Mouse (Mus musculus) left cerebral cortex, adult 11 months (tissue): ENCODE data around the gene Kcnip2.
"Not testable (repeated sequence)": the region's sequence is repeated elsewhere in the genome, so short reads cannot be mapped to it uniquely, and the experiment has no call there.

ENCODE experiments used
- DNase-seq: peaks from one replicate; pipeline ENCODE4 v3.0.0; 2022; ENCODE audit warnings: low spot score

The Kcnip2 gene

DNA sequence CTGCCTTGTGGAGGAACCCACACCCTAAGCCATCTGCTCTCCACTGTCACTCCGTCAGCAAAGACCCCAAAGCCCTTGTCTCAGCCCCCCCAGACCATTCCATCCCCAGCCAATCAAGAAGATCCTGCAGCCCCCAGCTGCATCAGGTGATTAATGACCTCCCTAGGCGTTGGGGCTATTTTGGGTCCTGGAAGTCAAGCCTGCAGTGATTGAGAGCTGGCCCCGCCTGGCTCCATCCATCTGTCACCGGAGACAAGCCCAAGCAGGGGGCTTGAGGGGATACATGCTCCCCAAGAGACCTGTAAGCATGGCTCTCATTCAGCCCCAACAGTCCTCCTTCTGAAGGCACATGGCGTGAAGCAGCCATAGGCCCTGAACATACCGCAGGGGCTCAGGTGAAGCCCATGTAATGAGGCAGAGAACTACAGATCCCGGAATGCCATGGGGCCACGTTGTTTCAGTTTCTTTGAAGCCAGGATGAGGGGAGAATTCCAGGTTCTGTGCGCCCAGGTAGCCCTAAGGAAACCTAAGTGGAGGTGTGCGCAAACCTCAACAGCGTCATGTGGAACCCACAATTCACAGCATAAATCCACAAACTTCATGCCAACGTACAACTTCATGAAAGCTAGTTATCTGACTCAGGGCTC is 4.7 kb downstream of the Kcnip2 start:
- DNase-seq: no peak

DNA sequence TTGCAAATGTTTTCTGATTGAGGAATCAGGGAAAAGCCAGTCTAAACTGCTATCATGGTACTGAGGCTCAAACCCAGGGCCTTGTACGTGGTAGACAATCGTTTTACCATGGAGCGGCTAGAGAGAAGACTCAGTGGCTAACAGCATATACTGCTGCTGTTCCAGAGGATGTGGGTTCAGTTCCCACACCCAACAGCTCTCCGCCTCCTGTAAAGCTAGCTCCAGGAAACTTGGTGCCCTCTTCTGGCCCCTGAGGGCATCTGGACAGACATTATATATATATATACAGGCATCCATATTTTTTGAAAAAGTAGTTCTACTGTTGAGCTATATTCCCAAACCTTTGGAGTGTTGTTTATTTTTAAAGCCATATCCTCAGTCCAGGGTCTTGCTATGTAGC is 8.1 kb downstream of the Kcnip2 start:
- no peak for DNase-seq

DNA sequence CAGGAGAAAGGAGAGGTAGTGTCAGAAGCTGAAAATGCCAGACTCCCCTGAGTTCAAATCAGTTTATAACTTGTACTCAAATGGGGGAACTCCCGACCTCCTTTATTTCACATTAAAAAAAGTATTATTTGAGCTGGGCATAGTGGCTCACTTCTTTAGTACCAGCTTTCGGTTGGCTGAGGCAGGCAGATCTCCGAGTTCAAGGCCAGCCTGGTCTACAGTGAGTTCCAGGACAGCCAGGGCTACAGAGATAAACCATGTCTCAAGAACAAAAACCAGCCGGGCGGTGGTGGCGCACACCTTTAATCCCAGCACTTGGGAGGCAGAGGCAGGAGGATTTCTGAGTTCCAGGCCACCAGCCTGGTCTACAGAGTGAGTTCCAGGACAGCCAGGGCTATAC is 10.0 kb downstream of the Kcnip2 start:
- not testable (repeated sequence) for DNase-seq

DNA sequence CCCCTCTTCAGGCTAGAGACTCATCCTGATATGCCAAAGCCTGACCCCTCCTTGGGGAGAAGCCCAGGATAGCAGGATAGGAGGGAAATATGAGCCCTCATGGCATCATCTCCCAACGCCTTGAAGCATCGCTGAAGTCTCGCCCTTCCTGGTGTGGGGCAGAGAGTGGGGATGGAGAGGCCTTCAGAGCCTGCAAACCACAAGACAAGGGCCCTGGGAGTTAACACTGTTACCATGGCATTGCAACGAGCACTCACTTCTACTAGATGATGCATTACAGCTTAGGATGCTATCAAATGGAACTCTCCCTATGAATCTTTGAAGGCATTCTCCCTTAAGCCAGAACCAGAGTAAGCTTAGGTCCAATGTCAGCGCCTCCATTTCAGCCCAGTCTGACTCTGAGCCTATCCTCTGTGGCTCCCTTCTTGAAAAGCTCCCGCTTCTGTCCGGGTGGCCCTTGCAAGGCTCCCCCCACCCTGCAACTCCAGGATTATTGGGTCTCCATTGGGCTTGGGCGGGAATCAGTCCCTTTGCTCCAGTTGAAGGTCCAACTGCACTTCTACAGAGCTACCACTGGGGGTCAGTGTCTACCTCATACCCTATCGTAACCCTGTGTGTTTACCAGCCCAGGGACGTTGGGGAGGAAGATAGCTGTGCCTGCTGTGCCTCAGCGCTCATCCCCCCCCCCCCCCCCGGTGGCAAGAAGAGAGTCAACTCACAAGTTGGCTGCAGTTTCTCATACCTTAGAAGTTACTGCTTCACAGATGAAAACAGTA is 11.1 kb downstream of the Kcnip2 start:
- no peak for DNase-seq

DNA sequence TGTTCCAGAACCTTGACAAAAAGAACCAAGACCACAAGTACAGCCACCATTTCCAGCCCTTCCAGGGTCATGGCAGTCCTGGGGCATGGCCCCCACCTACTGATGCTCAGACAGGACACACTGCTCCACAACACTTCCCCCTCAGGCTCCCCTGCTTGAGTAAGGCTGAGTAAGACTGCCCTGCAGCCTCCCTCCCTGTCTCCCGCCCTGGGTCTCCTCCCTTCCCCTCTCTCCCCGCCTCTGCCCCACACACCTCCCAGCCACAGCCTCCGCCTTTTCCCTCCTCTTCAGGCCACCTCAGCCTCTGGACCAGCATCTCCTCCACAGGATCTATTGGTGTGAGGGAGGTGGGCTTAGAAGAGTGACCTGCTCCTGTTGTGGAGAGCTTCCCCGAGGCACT is 12.5 kb downstream of the Kcnip2 start:
- DNase-seq: no peak

DNA sequence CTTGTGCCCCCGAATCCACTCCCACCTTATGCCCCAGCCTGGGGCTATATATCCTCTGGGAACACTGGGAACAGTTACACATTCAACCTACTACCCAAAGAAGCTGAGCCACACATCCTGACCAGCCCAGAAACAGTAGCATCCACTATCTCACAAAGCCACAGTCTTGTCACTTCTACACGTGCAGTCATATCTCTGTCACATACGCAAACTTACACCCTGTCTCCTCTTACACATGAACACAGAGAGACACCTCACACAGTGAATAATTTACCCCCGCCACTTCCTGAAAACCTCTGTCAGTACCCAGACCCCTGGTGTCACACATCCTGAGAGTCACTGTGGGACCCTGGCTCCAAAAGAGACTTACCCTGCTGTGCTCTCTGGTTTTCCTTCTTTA is 13.2 kb downstream of the Kcnip2 start:
- no peak for DNase-seq

DNA sequence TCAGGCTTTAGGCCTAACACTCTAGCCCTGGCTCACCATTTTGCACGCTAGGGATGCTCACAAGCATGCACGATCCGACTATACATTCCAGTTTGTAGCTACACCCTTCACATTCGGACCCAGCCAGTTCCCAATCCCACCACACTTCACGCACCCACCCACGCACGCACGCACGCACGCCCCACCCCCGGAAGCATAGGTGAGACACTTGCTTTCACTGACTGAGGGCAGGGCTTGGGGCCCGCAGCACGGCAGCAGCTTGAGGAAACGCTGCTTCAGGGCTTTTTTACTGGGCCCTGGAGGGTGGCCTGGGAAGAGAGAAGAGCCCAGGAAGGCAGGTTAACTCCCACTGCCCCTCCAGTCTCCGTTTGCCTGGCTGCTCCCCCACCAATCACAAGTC is 19.0 kb downstream of the Kcnip2 start:
- no peak for DNase-seq

DNA sequence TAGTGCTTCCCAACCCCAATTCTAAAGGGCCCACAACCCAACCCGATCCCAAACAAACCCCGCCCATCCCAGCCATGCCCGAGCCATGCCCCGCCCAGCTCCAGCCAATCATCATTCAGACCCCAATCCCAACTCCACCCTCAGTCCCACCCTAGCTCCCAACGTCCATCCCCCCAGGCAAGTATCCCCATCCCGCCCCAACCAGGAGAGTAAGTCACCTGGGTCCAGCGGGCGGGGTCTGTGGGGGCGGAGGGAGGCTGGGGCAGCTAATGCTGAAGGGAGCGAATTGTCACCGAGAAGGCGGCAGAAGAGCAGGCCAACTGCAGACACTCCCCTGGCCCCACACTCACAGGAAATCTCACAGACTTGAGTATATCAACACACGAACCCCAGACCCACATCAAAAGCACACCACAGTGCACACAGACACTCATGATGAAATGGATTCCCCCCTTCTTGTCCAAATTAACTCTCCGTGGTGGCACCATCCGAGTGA is 19.8 kb downstream of the Kcnip2 start:
- no peak for DNase-seq

DNA sequence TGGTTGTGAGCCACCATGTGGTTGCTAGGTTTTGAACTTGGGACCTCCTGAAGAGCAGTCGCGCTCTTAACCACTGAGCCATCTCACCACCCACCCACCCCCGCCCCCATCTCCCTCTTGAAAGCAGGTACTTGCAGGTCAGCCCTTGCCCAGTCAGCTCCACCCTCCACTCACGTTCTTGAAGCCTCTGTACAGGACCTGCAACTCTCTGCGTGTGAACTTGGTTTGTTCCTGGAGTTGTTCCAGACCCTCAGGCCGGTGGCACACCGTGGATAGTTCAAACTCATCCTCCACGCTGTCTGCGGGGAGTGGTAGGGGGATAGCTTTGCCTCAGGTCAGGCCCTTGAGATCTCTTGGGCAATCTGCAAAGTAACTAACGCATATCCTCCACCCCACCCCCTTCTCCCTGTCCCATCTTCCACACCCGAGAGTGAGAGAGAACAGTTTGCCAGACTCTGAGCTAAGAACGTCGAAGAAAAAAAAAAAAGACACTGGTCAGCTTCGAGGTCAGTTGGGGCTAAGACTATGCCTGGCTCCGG is 20.4 kb downstream of the Kcnip2 start:
- DNase-seq: no peak

DNA sequence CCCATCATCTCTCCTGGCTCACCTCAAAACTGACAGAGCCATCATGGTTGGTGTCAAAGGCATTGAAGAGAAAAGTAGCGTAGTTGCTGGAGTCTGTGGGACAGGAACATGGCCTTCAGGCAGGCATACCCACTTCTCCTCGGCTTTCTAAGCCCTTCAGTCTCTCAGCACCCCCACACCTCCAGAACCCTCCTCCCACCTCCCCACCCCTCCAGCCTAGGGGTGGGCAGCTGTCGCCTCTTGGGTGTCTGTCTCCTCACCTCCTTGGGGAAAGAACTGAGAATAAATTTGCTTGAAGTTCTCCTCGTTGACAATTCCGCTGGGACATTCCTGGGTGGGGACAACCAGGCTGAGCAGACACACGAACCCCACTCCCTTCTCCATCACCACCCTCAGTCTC is 21.1 kb downstream of the Kcnip2 start:
- DNase-seq: no peak

DNA sequence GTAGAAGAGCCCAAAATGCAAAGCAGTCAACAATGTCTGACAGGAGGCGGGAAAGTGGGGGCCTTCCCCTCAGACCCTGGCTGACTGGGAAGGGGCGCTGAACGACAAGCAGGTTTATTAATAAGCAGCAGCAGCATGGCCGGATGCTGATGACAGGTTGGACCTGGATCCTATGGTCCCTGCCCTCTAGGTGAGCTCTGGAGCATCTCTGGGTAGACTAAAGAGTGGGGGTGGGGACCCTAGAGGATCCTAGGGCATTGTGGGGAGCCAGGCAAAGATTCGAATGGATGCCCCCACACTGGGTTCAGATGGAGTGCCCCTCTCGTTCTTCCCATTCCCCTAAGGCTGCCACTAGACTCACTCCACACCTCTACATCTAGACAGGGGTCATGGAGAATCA is 23.5 kb downstream of the Kcnip2 start:
- DNase-seq: no peak

DNA sequence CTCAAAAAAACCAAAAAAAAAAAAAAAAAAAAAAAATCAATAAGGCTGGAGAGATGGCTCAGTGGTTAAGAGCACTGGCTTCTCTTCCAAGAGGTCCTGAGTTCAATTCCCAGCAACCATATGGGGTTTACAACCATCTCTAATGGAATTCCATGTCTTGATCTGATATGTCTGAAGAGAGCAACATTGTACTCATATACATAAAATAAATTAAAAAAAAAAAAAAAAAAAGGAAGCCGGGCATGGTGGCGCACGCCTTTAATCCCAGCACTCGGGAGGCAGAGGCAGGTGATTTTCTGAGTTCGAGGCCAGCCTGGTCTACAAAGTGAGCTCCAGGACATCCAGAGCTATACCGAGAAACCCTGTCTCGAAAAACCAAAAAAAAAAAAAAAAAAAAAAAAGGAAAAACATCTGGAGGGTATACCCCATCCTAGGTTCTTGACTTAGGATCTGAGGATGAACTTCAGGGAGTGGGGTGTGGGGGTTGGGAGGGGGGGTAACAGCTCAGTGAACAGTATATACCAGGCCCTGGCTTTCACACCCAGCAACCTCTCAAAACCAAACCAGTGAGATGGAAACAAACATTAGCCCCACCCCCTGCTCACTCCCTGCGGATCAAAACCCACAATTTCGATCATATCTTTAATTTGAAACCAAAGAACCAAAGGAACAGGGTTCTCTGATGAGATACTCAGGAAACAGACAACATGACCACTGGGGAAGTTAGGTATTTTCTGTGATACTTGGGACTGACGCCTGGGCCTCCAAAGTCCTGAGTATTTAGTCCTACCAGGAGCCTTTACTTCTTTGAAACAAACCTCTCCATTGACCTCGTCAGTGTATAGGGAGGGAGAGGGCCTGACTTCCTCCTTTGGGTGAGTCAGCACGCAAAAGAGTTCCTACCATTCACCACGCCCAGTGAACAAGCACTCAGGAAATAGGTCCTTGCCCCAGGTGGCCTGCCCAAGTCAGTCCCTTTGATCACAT is 25.7 kb downstream of the Kcnip2 start:
- no peak for DNase-seq

DNA sequence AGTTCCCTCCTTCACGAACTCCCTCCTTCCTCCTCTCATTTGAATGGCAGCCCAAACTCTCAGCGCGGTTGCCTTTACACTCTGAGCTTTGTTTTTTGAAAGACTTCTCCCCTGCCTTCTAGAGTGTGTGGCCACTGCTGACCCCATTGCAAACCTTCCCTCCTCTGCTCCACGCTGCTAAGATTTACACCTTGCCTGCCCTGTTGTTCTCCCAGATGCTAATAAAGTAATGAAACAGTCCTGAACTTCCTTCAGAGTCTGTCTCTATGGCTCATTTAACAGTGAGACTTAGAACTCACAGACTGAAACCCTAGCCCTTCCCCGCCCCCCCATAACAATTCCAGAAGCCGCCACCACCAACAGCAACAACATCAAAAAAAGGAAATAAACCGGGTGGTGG is 26.5 kb downstream of the Kcnip2 start:
- DNase-seq: no peak

DNA sequence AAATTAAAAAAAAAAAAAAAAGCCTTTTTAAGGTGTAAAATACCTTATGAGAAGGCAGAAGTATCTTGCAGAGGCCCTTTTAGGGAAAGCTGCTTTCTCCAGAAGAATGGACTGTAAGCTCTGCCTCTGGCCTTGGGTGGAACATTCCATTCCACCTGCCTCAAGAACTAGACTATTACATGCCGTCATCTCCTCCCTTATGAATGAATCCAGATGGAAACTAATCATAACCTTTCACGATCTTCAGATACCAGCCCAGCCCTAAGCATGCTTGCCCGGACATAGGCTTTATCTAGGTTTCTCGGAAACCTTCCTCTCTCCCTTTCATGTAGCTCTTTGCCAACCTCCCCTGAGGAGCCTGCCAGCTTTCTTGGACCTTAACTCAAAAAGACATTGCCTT is 27.5 kb downstream of the Kcnip2 start:
- DNase-seq: no peak

DNA sequence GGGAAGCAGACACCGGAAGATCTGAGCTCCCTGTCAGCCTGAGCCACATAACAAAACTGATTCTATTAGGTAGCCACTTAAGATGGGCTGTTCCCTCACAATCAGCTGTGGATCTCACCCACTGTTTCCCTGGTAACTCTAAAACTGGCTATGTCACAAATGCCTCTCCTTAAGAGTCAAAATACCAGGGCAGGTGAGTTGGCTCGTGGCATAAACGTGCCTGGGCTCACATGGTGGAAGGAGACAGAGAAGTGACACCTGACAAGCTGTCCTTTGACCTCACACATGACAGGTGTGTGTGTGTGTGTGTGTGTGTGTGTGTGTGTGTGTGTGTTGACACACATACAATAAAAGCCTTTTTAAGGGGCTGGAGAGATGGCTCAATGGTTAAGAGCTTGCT is 28.4 kb downstream of the Kcnip2 start:
- no peak for DNase-seq

DNA sequence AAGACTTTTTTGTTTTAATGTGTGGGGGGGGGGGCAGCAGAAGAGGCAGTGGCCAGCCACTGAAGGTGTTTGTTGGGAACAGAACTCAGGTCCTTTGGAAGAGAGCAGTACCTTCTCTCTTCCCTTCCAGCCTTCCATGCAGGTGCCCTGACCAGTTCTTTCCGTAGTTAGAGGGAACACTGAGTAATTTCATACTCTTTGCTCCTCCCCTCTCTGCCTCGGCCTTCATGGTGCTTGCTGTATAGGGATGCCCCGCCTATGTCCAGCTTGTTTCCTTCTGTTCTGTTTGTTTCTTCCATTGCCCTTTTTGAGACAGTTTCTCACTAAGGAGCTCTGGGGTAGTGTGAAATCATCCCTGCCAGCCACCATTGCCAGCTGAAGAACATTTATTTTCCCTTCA is 30.4 kb downstream of the Kcnip2 start:
- DNase-seq: no peak

DNA sequence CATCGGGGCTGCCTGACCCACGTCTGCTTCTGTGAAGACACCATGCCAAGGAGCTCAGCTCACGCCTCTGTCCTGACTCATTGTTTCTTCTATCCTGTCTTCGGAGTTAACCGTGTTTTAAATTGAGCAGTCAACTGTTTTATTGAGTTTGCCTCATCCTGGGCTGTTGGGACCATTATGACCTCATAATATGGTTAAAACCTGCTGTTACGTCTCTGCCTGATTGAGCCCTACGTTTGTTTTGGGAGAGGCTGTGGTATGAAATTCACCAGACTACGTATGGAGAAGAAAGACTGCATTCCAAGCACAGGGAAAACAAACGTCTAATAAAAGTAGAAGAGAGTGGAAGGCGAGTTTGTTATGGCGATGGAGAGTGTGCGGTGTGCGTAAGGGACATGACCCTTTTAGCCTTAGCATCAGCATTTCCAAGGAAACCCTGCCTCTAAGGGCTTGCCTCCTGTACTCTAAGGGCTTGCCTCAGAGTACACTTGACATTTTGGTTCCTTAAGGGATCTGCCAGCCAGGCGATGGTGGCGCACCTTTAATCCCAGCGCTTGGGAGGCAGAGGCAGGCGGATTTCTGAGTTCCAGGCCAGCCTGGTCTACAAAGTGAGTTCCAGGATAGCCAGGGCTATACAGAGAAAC is 31.8 kb downstream of the Kcnip2 start:
- no peak for DNase-seq

DNA sequence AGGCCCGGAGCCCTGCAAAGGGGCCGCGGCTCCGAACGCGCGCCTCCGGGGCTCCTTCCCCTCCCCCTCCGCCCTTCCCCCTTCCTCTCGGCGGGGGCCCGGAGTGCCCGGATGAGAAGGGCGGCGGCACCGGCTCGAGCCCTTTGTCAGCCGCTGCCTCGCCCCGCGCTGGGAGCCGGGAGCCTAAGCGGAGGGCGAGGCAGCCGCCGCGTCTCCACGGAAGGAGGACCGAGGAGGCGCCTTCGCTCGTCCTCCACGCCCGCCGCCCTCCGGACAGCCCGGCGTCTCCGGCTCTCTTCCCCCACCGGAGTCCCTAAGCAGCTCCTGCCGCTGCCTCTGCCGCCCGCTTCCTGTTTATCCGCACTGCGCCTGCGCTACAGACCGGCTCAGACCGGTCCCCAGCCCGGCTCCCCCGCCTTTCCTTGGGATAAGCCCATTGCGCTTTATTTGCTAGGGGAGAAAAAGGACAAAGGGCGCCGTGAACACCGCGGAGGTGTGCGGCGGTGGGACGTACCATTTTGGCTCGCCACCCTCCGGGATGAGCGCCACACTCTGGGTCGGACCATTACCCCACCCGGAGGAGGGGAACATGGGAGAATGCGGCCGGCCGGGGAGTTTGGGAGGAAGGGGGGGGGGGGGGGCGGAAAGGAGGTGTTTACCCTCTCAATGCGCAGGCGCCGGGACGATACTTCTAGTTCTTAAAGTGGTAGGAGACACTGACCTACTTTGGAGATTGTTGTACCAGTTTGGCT is 32.5 kb downstream of the Kcnip2 start, which contains the start of gene Mgea5:
Mgea5 (minus strand) TSS at position 657 of the 752 bp plus-strand sequence.
- DNase-seq: peak; percentile 98

DNA sequence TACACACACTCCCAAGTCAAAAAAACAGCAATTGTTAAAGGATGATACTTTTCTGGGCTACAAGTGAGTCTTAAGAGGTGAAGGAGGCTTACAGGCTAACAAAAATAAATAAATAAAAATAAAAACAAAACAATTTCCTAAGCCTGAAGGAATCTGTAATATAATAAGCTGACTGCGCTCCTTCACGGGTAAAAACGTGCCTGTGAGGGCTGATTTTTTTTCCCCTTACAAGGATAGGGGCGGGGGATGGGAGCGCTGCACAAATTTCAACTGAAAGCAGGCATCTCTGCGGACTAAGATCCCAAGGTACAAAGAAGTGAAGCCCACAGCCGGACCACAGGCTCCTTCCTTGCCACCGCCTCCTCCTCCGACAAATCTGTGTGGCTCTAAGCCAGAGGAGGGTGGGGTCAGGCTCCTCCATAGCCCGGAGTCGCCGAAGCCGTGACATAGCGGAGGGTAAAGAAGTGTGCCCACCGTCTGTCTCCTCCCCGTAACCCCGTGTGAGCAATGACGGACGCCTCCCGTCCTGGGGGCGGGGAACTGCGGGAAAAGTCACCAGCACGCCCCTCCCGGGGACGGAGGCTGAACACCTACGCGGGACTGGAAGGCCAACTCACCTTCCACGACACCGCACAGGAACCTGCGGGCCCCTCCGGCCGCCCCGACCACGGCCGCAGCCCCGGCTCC is 33.4 kb downstream of the Kcnip2 start:
- peak; percentile 39 for DNase-seq

DNA sequence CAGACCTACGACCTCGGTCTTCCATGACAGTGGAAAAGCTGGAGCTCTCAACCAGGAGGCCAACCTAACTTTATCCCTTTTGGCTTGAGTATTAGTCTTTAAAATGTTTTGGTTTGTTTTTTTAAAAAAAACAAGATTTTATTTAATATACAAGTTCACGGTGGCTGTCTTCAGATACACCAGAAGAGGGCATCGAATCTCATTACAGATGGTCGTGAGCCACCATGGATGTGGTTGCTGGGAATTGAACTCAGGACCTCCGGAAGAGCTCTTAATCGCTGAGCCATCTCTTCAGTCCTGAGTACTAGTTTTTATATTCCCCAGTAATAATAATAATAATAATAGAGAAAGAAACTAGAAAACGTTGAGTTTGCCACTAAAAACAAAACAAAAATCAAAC is 34.2 kb downstream of the Kcnip2 start:
- DNase-seq: no peak
